Mouse (Mus musculus): ENCODE measurements around the gene Dlgap4.

GRCm38 (mm10) chr2:156649450-156649849, 35.9 kb downstream of the Dlgap4 start:
- TF ChIP-seq CTCF (IDR thresholded peaks at IDR 0.05; ENCODE audit: insufficient read depth, low read length) = no peak
- TF ChIP-seq POLR2A (IDR thresholded peaks at IDR 0.05; ENCODE audit: borderline replicate concordance, extremely low read depth, low read depth, low read length) = no peak

Data from lung, adult 2 months (tissue).